Mouse (Mus musculus): ENCODE results near the gene Cttnbp2nl.

Cttnbp2nl gene

GRCm38 (mm10) chr3:104963331-104964276 is 89.3 kb downstream of the Cttnbp2nl start:
- DNase-seq: no peak

GRCm38 (mm10) chr3:104962866-104963265 is 90.1 kb downstream of the Cttnbp2nl start:
- no peak for DNase-seq

- no peak for DNase-seq
Observed at GRCm38 (mm10) chr3:104962141-104962611, 90.8 kb downstream of the Cttnbp2nl start.

GRCm38 (mm10) chr3:104961066-104962059 is 91.6 kb downstream of the Cttnbp2nl start, which contains the start of gene Wnt2b:
Gene Wnt2b (minus strand): TSS chr3:104961921.
- no peak for DNase-seq

- no peak for DNase-seq
Observed at GRCm38 (mm10) chr3:104960026-104961000, 92.6 kb downstream of the Cttnbp2nl start.

GRCm38 (mm10) chr3:104956131-104956581 is 96.8 kb downstream of the Cttnbp2nl start:
- DNase-seq: no peak

- no peak for DNase-seq
Observed at GRCm38 (mm10) chr3:104954551-104954950, 98.4 kb downstream of the Cttnbp2nl start.

GRCm38 (mm10) chr3:104954137-104954536 is 98.8 kb downstream of the Cttnbp2nl start:
- DNase-seq: no peak

GRCm38 (mm10) chr3:104952891-104953670 is 99.9 kb downstream of the Cttnbp2nl start:
- no peak for DNase-seq
